Mouse (Mus musculus): Measurements from ENCODE around the gene Cks1brt. TPM values are rescaled to one million over a fixed set of nuclear protein-coding genes. Genes with fewer than 3 reads are reported as not detected.
A peak's percentile ranks its signal among the peaks of the same experiment; 100 is the strongest.
"Not testable (repeated sequence)": the region's sequence is repeated elsewhere in the genome, so short reads cannot be mapped to it uniquely, and the experiment has no call there.

The Cks1brt gene
- polyA plus RNA-seq, 1 experiment from 2014 or later = not detected

DNA sequence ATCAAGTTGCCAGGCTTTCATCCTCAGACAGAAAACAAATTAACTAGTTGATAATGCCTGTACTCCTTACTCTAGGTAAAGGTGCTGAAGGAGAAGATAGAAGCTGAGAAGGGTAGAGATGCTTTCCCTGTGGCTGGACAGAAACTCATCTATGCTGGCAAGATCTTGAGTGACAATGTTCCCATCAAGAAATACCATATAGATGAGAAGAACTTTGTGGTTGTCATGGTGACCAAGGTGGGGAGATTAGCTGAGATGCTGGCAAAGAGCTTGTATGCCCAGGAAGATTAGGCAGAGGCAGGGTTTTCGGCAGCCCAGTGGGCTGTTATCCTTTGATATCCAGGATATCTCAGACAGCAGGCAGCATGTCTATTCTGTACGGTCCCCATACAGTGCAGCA is 16.0 kb upstream of the Cks1brt start:
- not testable (repeated sequence) for DNase-seq (ENCODE audit: low spot score, missing footprints); H3K4me1 ChIP-seq (ENCODE audit: control insufficient read depth, insufficient read depth, low read length); H3K4me2 ChIP-seq; H3K27me3 ChIP-seq (ENCODE audit: control insufficient read depth, insufficient read depth, low read length); H3K27ac ChIP-seq (ENCODE audit: low read depth, low read length); H3K36me3 ChIP-seq (ENCODE audit: control insufficient read depth, insufficient read depth, low read length); H3K4me3 ChIP-seq (ENCODE audit: low read depth, low read length); H3K9me3 ChIP-seq (ENCODE audit: control insufficient read depth, low read length); H3K9ac ChIP-seq (ENCODE audit: low read length); ATAC-seq (ENCODE audit: low FRiP score)
- 83% methylated on average over 2 of the region's 2 CpGs for WGBS

DNA sequence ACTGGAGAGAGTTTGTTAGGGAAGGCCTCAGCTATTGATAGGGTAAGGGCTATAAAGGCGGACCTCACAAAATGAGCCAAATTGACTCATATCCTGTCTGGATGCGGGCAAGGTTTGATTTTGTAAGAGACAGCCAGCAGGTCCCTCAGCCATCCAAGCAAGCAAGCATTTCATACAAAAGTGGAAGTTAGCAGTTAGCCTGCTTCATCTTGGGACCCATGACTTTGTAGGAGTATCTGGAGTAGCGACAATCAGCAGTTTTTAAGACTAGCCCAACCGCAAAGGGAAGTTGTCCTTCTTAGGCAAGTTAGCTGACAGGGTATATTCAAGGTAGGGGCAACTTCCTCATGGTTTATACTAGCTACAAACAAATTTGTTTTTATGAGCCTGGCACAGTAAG is 9.2 kb upstream of the Cks1brt start:
- Histone ChIP-seq H3K27ac (ENCODE audit: low read depth, low read length) (no peak overlapping the region), H3K4me1 (ENCODE audit: control insufficient read depth, insufficient read depth, low read length) (no peaks in the 10 kb centered on the region), H3K9me3 (ENCODE audit: control insufficient read depth, low read length) (no peaks in the 10 kb centered on the region), H3K4me2 (no peak overlapping the region), H3K9ac (ENCODE audit: low read length) (no peak overlapping the region), H3K27me3 (ENCODE audit: control insufficient read depth, insufficient read depth, low read length) (no peaks in the 10 kb centered on the region), H3K36me3 (ENCODE audit: control insufficient read depth, insufficient read depth, low read length) (no peaks in the 10 kb centered on the region), H3K4me3 (ENCODE audit: low read depth, low read length) (no peak overlapping the region)
- ATAC-seq (ENCODE audit: low FRiP score) (no peak), DNase-seq (ENCODE audit: low spot score, missing footprints) (no peak)
- 95% methylated on average over 4 of the region's 4 CpGs for WGBS

DNA sequence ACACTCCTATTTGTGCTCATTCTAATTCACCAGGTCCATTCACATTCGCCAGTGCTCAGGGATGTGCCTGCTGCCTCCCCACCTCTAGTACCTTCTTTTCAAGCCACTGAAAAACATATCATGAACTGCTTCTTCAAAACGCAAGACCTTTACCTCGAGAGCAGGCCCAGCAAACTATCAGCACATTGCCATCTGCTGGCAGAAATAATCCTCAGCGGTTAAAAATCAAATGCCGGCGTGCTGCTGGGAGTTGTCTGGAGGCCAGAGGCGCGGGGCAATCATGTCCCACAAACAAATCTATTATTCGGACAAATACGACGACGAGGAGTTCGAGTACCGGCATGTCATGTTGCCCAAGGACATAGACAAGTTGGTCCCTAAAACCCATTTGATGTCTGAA is 19.6 kb downstream of the Cks1brt start:
- ATAC-seq (ENCODE audit: low FRiP score) (no peak), DNase-seq (ENCODE audit: low spot score, missing footprints) (peak; percentile 85)
- Histone ChIP-seq H3K4me1 (ENCODE audit: control insufficient read depth, insufficient read depth, low read length) (no peaks in the 10 kb centered on the region), H3K27me3 (ENCODE audit: control insufficient read depth, insufficient read depth, low read length) (no peaks in the 10 kb centered on the region), H3K36me3 (ENCODE audit: control insufficient read depth, insufficient read depth, low read length) (no peaks in the 10 kb centered on the region), H3K4me3 (ENCODE audit: low read depth, low read length) (no peak overlapping the region), H3K9ac (ENCODE audit: low read length) (no peak overlapping the region), H3K27ac (ENCODE audit: low read depth, low read length) (no peak overlapping the region), H3K4me2 (no peak overlapping the region), H3K9me3 (ENCODE audit: control insufficient read depth, low read length) (no peaks in the 10 kb centered on the region; the same call in 1 of the 2 replicates)
- 35% methylated on average over 14 of the region's 14 CpGs for WGBS

DNA sequence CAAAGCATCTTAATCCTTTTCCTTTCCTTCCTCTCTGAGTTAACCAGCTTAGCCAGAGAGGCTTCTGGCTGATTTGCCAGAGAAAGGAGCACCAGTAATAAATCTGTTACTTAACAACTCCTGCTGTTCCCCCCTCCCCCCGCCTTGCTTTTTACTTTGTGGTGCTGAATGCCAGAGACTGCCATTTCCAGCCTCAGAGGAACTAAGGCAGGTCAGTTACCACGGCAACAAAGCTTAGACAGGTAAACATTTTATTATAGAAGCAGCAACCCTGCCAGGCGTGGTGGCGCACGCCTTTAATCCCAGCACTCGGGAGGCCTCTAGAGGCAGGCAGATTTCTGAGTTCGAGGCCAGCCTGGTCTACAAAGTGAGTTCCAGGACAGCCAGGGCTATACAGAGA is 24.2 kb downstream of the Cks1brt start:
- no peak overlapping the region for H3K4me2 ChIP-seq
- no peaks in the 10 kb centered on the region for H3K27me3 ChIP-seq (ENCODE audit: control insufficient read depth, insufficient read depth, low read length)
- WGBS = 52% methylated on average over 7 of the region's 7 CpGs
- no peak for DNase-seq (ENCODE audit: low spot score, missing footprints)
- no peak overlapping the region for H3K27ac ChIP-seq (ENCODE audit: low read depth, low read length)
- no peak overlapping the region for H3K4me3 ChIP-seq (ENCODE audit: low read depth, low read length)
- no peak for ATAC-seq (ENCODE audit: low FRiP score)
- H3K9me3 ChIP-seq (ENCODE audit: control insufficient read depth, low read length) = no peaks in the 10 kb centered on the region
- no peaks in the 10 kb centered on the region for H3K4me1 ChIP-seq (ENCODE audit: control insufficient read depth, insufficient read depth, low read length)
- H3K9ac ChIP-seq (ENCODE audit: low read length) = no peak overlapping the region
- H3K36me3 ChIP-seq (ENCODE audit: control insufficient read depth, insufficient read depth, low read length) = no peaks in the 10 kb centered on the region

DNA sequence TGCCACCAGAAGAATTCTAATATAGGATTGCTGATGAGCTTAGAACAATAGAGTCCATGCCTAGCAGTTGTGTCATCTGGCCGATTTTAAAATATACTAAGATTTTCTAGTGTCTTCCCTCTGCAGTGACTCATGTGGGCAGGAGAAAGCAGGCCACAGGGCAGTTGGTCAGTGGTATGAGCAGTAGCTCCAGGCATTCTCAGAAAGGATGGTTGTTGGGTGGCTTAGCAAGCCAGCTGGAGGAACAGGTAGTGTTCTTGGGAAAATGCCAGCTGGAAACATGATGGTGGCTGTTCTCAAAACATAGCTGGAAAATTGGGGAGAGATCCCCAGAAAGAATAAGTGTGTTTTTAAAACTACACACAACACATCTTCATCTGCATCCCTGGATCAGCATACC is 40.6 kb downstream of the Cks1brt start:
- Histone ChIP-seq H3K27me3 (ENCODE audit: control insufficient read depth, insufficient read depth, low read length) (no peaks in the 10 kb centered on the region), H3K4me2 (no peak overlapping the region), H3K4me3 (ENCODE audit: low read depth, low read length) (no peak overlapping the region), H3K36me3 (ENCODE audit: control insufficient read depth, insufficient read depth, low read length) (no peaks in the 10 kb centered on the region), H3K4me1 (ENCODE audit: control insufficient read depth, insufficient read depth, low read length) (no peaks in the 10 kb centered on the region), H3K9me3 (ENCODE audit: control insufficient read depth, low read length) (no peaks in the 10 kb centered on the region), H3K27ac (ENCODE audit: low read depth, low read length) (no peak overlapping the region), H3K9ac (ENCODE audit: low read length) (no peak overlapping the region)
- DNase-seq (ENCODE audit: low spot score, missing footprints) = no peak
- WGBS = 82% methylated on average over 1 of the region's 1 CpGs
- ATAC-seq (ENCODE audit: low FRiP score) = no peak

DNA sequence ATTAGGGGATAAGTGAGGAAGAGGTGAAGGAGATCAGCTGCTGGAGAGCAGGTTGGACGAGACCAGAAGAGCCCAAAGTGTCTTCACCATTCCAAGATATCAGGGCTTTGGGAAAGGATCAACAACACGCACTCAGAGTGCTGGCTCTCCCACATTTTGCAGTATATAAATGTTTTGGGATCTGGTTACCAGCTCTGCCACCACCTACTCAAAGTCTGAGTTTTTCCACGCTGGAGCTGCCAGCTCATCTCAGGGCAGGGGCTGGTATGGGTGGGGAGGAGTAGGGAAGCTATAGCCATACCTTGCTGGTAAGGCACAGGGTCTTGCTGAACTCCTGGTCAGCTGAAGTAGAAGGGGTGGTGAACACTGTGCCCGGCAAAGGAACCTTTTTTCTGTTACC is 68.5 kb downstream of the Cks1brt start:
- Histone ChIP-seq H3K4me1 (ENCODE audit: control insufficient read depth, insufficient read depth, low read length) (no peaks in the 10 kb centered on the region), H3K4me2 (no peak overlapping the region), H3K9me3 (ENCODE audit: control insufficient read depth, low read length) (no peaks in the 10 kb centered on the region), H3K27me3 (ENCODE audit: control insufficient read depth, insufficient read depth, low read length) (no peaks in the 10 kb centered on the region), H3K9ac (ENCODE audit: low read length) (no peak overlapping the region), H3K36me3 (ENCODE audit: control insufficient read depth, insufficient read depth, low read length) (no peaks in the 10 kb centered on the region), H3K4me3 (ENCODE audit: low read depth, low read length) (no peak overlapping the region), H3K27ac (ENCODE audit: low read depth, low read length) (no peak overlapping the region)
- DNase-seq (ENCODE audit: low spot score, missing footprints) (no peak), ATAC-seq (ENCODE audit: low FRiP score) (no peak)
- WGBS = 81% methylated on average over 4 of the region's 4 CpGs

DNA sequence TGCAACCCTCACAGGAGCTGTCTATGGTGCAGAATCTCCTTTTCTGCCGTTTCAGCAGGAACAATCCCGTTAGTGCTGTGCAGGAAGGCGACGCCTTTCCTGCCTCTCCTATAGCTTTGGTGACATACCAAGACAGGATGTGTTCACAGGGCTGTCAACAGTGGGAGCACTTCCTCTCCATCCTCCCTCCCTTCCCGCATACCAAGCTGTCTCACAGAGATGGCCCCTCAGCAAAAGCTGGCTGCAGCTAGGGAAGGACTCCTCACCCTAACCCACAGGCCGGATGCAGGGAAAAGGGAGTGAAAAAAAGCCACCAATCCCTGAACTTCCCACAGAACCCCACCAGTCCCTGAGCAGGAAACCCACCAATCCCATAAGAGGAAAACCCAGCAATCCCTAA is 69.3 kb downstream of the Cks1brt start:
- 56% methylated on average over 6 of the region's 6 CpGs for WGBS
- ATAC-seq (ENCODE audit: low FRiP score) (no peak), DNase-seq (ENCODE audit: low spot score, missing footprints) (no peak)
- H3K4me2 ChIP-seq = no peak overlapping the region
- no peaks in the 10 kb centered on the region for H3K9me3 ChIP-seq (ENCODE audit: control insufficient read depth, low read length)
- no peaks in the 10 kb centered on the region for H3K4me1 ChIP-seq (ENCODE audit: control insufficient read depth, insufficient read depth, low read length)
- H3K9ac ChIP-seq (ENCODE audit: low read length) = no peak overlapping the region
- no peaks in the 10 kb centered on the region for H3K36me3 ChIP-seq (ENCODE audit: control insufficient read depth, insufficient read depth, low read length)
- H3K4me3 ChIP-seq (ENCODE audit: low read depth, low read length) = no peak overlapping the region
- no peaks in the 10 kb centered on the region for H3K27me3 ChIP-seq (ENCODE audit: control insufficient read depth, insufficient read depth, low read length)
- H3K27ac ChIP-seq (ENCODE audit: low read depth, low read length) = no peak overlapping the region

Small RNA genes lying within 50 kb of the gene (microRNA-seq; reads per million reads assigned to microRNA genes)
- gene Gm23388 = 30.5 reads per million, percentile 41 among the genes with 10 or more reads in this experiment

Other genes with a start within 250 kb of the Cks1brt start
- 13.7 and 14.4 TPM in 2 replicates for gene Klf1, start 250.0 kb upstream of the Cks1brt start, polyA plus RNA-seq (2014; fragmentation: Nextera tagmentation; extraction: Ambion mirVana)
- 4.3 and 4.6 TPM in 2 replicates for gene Dnase2a, start 243.4 kb upstream of the Cks1brt start, polyA plus RNA-seq (2014; fragmentation: Nextera tagmentation; extraction: Ambion mirVana)
- 8.8 and 10.2 TPM in 2 replicates for gene Mast1, start 214.6 kb upstream of the Cks1brt start, polyA plus RNA-seq (2014; fragmentation: Nextera tagmentation; extraction: Ambion mirVana)
- 0.15 TPM in 1 of 2 replicates, not detected in the other for gene Rtbdn, start 204.9 kb upstream of the Cks1brt start, polyA plus RNA-seq (2014; fragmentation: Nextera tagmentation; extraction: Ambion mirVana)
- gene Gm49661, start 182.5 kb upstream of the Cks1brt start, polyA plus RNA-seq (2014; fragmentation: Nextera tagmentation; extraction: Ambion mirVana) = not detected in 2 replicates
- 1,298 and 1,349 TPM in 2 replicates for gene Prdx2, start 182.3 kb upstream of the Cks1brt start, polyA plus RNA-seq (2014; fragmentation: Nextera tagmentation; extraction: Ambion mirVana)
- 113 and 121 TPM in 2 replicates for gene Rnaseh2a, start 182.2 kb upstream of the Cks1brt start, polyA plus RNA-seq (2014; fragmentation: Nextera tagmentation; extraction: Ambion mirVana)
- gene Junb, start 173.2 kb upstream of the Cks1brt start, polyA plus RNA-seq (2014; fragmentation: Nextera tagmentation; extraction: Ambion mirVana) = 3.4 and 4.5 TPM in 2 replicates
- 11.4 and 11.8 TPM in 2 replicates for gene Hook2, start 161.3 kb upstream of the Cks1brt start, polyA plus RNA-seq (2014; fragmentation: Nextera tagmentation; extraction: Ambion mirVana)
- gene Best2, start 137.4 kb upstream of the Cks1brt start, polyA plus RNA-seq (2014; fragmentation: Nextera tagmentation; extraction: Ambion mirVana) = not detected in 2 replicates
- 129 TPM in 2 replicates for gene Asna1, start 126.6 kb upstream of the Cks1brt start, polyA plus RNA-seq (2014; fragmentation: Nextera tagmentation; extraction: Ambion mirVana)
- gene Trir, start 125.1 kb upstream of the Cks1brt start, polyA plus RNA-seq (2014; fragmentation: Nextera tagmentation; extraction: Ambion mirVana) = 164 and 180 TPM in 2 replicates
- gene Tnpo2, start 115.0 kb upstream of the Cks1brt start, polyA plus RNA-seq (2014; fragmentation: Nextera tagmentation; extraction: Ambion mirVana) = 19.5 and 19.9 TPM in 2 replicates
- 22.4 and 25.8 TPM in 2 replicates for gene Fbxw9, start 91.9 kb upstream of the Cks1brt start, polyA plus RNA-seq (2014; fragmentation: Nextera tagmentation; extraction: Ambion mirVana)
- gene Gm5741, start 83.9 kb upstream of the Cks1brt start, polyA plus RNA-seq (2014; fragmentation: Nextera tagmentation; extraction: Ambion mirVana) = 0.53 TPM in 1 of 2 replicates, not detected in the other
- 65.5 and 66.8 TPM in 2 replicates for gene Dhps, start 80.2 kb upstream of the Cks1brt start, polyA plus RNA-seq (2014; fragmentation: Nextera tagmentation; extraction: Ambion mirVana)
- gene Wdr83os, start 71.2 kb upstream of the Cks1brt start, polyA plus RNA-seq (2014; fragmentation: Nextera tagmentation; extraction: Ambion mirVana) = 120 and 135 TPM in 2 replicates
- gene Wdr83, start 70.6 kb upstream of the Cks1brt start, polyA plus RNA-seq (2014; fragmentation: Nextera tagmentation; extraction: Ambion mirVana) = 54.3 and 56.1 TPM in 2 replicates
- gene Man2b1, start 68.7 kb upstream of the Cks1brt start, polyA plus RNA-seq (2014; fragmentation: Nextera tagmentation; extraction: Ambion mirVana) = 15.7 and 16.9 TPM in 2 replicates
- gene Zfp791, start 28.8 kb upstream of the Cks1brt start, polyA plus RNA-seq (2014; fragmentation: Nextera tagmentation; extraction: Ambion mirVana) = 1.3 and 1.5 TPM in 2 replicates
- not detected in 2 replicates for gene Olfr371, start 74.1 kb downstream of the Cks1brt start, polyA plus RNA-seq (2014; fragmentation: Nextera tagmentation; extraction: Ambion mirVana)
- gene Orc6, start 147.7 kb downstream of the Cks1brt start, polyA plus RNA-seq (2014; fragmentation: Nextera tagmentation; extraction: Ambion mirVana) = 140 and 143 TPM in 2 replicates
- 182 and 208 TPM in 2 replicates for gene Vps35, start 147.9 kb downstream of the Cks1brt start, polyA plus RNA-seq (2014; fragmentation: Nextera tagmentation; extraction: Ambion mirVana)
- 1.7 and 2.1 TPM in 2 replicates for gene Mylk3, start 234.4 kb downstream of the Cks1brt start, polyA plus RNA-seq (2014; fragmentation: Nextera tagmentation; extraction: Ambion mirVana)

All from midbrain, embryonic 11.5 days (tissue).